Mouse (Mus musculus): ENCODE measurements around the gene Psma6.

DNA sequence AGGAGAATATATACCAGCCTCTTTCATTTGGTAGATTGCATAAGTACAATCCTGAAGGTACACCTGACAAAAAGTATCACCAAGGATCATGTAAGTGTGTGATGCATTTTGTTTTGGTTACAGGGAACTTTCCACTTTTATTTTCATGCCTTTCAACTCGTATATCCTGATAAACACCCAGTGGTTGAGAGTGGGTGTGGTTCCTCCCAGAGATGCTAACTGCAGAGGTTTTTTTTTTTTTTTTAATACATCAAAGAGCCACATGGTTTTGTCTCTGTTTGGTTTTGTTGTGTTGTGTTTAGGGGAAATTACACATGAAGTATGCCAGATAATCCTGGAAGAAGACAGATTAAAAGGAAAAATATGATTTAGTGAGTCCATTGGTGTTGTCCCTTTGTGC is 26.7 kb upstream of the Psma6 start:
- TF ChIP-seq CTCF (IDR thresholded peaks at IDR 0.05; ENCODE audit: extremely low read depth, insufficient read length, insufficient replicate concordance, low read depth, low read length) (no peak), POLR2A (IDR thresholded peaks at IDR 0.05; ENCODE audit: low read depth, low read length) (no peak)

All from small intestine, adult 2 months (tissue).